10 mouse cellular contexts compared by ENCODE assay signal in genomic region chr6:102170913-102171312, GRCm38 (mm10).
DNase-seq lines count a peak whose midpoint lies in the region.
"Had no signal": no experiment of that assay in that cellular context is flagged by ENCODE, and none has a peak within 500 bp of the region (broad histone marks: within the 10 kb centered on the region; RNA-seq: fewer than 3 reads in every experiment).

No protein-coding gene starts in this region.

- H3K4me3 ChIP-seq in heart, embryonic 10.5 days, result no peak overlapping the region
- H3K4me3 ChIP-seq: erythroblast, embryonic 14.5 days; liver, embryonic 13.5 days had no signal

- H3K36me3 ChIP-seq in heart, embryonic 10.5 days, result no peaks in the 10 kb centered on the region
- H3K36me3 ChIP-seq: liver, embryonic 13.5 days had no signal

- DNase-seq in heart, postnatal 10 days, result peak; percentile 17 to 43
- no peak for DNase-seq in heart, embryonic 10.5 days (ENCODE audit: low spot score)
- peak; percentile 11 for DNase-seq in ovary, postnatal 14 days (ENCODE audit: low spot score)
- DNase-seq in ovary, postnatal 36 days (ENCODE audit: low spot score), result no peak
- peak; percentile 26 for DNase-seq in c-Kit-positive CD71-positive TER-119-positive erythroid progenitor cells, embryonic 14.5 days (ENCODE audit: low spot score)
- peak; percentile 71 for DNase-seq in retina, embryonic 14.5 days (ENCODE audit: low spot score)
- DNase-seq in adrenal gland, adult 2 months, result no peak
- no peak for DNase-seq in urinary bladder, adult 2 months (ENCODE audit: low spot score)
- DNase-seq: liver, embryonic 13.5 days had no signal

- H3K27ac ChIP-seq in heart, embryonic 10.5 days, result no peak overlapping the region
- H3K27ac ChIP-seq: liver, embryonic 13.5 days had no signal

- no peaks in the 10 kb centered on the region for H3K27me3 ChIP-seq in heart, embryonic 10.5 days (ENCODE audit: insufficient read depth, poor library complexity, severe bottlenecking)
- H3K27me3 ChIP-seq: liver, embryonic 13.5 days had no signal

- H3K9me3 ChIP-seq in heart, embryonic 10.5 days, result no peaks in the 10 kb centered on the region
- H3K9me3 ChIP-seq: liver, embryonic 13.5 days had no signal

- intact Hi-C loops in heart, postnatal 10 days (cut with DNase I), result loop anchor here (5.0 kb wide), 1 partner anchor 391 kb away; no protein-coding TSS in a partner anchor

- WGBS in heart, embryonic 10.5 days, result 40% methylated on average over 6 of the region's 6 CpGs

- H3K4me1 ChIP-seq in heart, embryonic 10.5 days, result no peaks in the 10 kb centered on the region
- H3K4me1 ChIP-seq: liver, embryonic 13.5 days had no signal

Comparison
In these comparisons a context has a peak if more than half of its experiments do, and no peak if none do; other contexts are left out.
1. DNase-seq: peak in heart, postnatal 10 days (2 of 2), ovary, postnatal 14 days (single experiment), c-Kit-positive CD71-positive TER-119-positive erythroid progenitor cells, embryonic 14.5 days (single experiment) and retina, embryonic 14.5 days (single experiment); none in heart, embryonic 10.5 days (single experiment), ovary, postnatal 36 days (single experiment), adrenal gland, adult 2 months (single experiment) and urinary bladder, adult 2 months (single experiment).